Mouse (Mus musculus) urinary bladder, postnatal 36 days (tissue): ENCODE measurements at regions not wholly inside any gene's neighbourhood (a gene's known extent, or its start where the extent isn't known, plus 50 kb on each side); places are given as distances from the start of the nearest gene placed in this dataset.
"Not testable (repeated sequence)": the region's sequence is repeated elsewhere in the genome, so short reads cannot be mapped to it uniquely, and the experiment has no call there.

Source experiments
- DNase-seq, 2 experiments: peaks; one replicate each; pipeline ENCODE4 v3.0.0; 2022; ENCODE audit warnings: low spot score in 2 of 2, mixed read lengths in 1 of 2

DNA sequence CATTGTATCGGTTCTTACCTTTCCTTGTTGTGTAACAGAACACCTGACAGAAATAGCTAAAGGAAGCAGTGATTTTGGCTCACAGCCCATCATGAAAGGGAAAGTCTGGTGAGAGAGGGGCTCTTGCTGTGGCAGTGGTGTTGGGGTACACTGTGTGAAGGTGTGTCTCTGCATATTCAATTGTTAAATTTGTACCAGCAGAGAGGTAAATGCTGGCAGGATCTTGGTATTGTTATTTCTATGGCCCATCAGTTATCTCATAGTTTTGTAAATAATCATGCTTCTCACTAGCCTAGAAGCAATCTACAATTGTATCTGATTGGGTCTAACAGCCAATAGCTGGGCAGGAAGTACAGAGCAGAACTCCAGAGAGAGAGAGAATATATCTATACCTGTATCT is 95.7 kb downstream of the Mfap3l start:
- no peak for DNase-seq

DNA sequence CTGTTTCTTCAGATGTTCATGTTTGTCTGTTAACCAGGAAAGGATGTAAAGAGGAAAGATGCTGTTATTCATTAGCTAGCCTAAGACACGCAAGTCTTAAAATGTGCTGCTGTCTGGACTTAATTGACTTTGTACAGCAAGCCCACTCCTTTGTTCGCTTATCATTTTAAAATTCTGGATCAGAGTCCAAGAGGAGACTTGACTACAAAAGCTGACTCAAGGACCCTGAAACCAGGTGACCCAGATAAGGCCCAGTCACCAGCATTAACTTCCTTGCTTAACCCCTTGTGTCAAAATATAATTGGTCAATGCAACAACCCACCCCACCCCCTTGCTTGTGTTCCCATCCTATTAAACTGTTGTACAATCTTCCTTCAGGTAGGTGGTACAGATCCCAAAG is 99.9 kb downstream of the Mfap3l start:
- no peak for DNase-seq

DNA sequence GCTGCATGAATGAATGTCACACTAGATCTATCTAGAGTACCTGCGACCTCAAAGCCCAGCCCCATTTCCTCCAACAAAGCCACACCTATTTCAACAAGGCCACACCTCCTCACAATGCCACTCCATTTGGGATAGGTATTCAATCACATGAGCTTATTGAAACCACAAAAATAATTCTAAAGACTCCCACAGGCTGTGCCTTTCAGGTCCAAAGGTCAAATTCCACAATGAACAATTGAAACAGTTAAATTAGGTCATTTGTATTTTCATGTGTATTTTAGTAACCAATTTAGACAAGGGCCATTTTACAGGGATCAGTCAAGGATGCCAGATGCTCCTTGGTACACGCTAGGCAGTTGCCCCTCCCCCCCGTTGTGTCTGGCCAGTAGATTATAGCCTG is 103.3 kb downstream of the Mfap3l start:
- no peak for DNase-seq

DNA sequence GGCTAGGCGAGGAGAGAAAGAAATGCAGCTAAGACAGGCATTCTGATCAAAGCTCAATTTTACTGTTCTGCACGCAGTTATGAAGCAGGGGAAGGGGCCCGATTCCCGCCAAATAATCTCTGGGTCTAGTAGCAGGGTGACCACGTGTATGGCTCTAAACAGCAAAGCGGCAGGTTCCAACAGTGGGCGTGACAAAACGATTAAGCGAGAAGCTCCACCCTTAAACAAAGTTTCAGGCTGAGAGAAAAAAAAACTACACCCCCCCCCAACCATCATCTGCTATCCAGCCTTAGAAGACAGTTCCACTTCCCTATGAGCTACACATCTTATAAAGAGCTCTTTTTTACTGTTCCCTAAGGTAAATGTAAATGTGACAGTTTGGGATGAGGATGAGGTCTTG is 103.8 kb downstream of the Mfap3l start:
- no peak for DNase-seq

DNA sequence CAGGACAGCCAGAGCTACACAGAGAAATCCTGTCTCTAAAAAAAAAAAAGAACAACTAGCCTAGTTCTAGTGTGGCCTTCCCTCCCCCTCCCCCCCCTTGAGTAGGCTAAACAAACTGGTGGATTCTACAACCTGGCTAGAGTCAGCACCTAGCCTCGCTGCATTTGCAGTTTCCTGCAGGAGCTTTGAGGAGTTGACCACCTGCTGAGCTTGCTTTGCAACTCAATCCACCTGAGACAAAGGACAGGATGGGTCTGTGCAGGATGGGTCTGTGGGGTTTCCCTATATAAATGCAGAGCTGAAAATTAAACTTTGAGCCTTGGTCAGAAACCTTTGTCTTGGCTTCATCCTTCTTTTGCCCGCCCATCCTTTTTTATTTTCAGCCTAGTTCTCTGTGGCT is 104.3 kb downstream of the Mfap3l start:
- no peak for DNase-seq

DNA sequence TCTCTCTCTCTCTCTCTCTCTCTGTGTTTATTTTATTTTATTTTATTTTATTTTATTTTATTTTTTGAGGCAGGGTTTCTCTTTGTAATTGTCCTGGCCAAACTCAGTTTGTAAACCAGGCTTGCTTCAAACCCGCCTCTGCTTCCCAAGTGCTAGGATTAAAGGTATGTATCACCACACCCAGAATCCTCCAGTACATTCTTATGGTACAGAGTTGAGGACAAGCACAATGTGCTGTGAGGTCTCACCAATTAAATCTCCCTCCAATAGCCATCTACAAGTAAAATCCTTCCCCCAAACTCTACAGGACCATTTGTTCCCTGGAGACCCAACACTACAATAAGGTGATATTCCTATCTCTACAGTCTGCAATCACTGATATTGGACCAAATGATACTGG is 105.0 kb downstream of the Mfap3l start:
- DNase-seq, result no peak

- peak in 1 of 2 experiments; percentile 19 for DNase-seq
Observed at GRCm38 (mm10) chr8:60745877-60746276, 113.2 kb downstream of the Mfap3l start.

GRCm38 (mm10) chr8:60746486-60746885 is 113.9 kb downstream of the Mfap3l start:
- DNase-seq, result no peak

GRCm38 (mm10) chr8:60755704-60756415 is 123.2 kb downstream of the Mfap3l start:
- DNase-seq, result no peak

DNA sequence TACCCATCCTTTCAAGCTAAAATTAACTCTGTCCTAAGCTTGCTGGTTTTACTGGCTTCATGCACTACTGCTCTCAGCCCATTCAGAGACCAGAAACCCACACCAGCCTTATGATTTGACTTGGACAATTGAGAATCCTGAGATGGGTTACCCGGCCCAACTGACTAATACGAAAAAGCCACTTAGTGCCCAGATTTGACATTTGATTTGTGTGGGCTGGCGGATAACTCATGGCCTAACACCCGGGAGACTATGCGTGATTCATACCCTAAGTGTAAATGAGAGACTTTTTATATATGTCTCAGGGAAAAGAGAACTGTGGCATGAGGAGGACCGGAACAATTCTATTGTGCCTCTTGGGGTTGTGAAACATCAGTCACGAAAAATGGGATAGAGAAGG is 126.3 kb upstream of the Hpf1 start:
- no peak for DNase-seq

- DNase-seq, result no peak
Observed at GRCm38 (mm10) chr8:60773350-60773749, 116.9 kb upstream of the Hpf1 start.

DNA sequence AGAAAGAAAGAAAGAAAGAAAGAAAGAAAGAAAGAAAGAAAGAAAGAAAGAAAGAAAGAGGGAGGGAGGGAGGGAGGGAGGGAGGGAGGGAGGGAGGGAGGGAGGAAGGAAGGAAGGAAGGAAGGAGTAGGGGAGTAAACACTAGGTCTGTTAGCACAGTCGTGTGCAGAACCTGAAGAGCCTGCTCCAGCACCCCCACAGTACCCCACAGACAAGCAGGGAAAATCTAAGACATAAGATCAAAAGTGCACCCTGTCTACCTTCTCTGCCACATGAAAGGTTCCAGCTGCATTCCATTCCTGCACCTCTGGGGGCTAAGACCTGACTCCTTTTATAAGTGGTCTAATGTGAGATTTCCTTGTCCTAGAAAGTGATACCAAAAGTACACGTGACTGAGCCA is 114.0 kb upstream of the Hpf1 start:
- DNase-seq, result not testable (repeated sequence)

DNA sequence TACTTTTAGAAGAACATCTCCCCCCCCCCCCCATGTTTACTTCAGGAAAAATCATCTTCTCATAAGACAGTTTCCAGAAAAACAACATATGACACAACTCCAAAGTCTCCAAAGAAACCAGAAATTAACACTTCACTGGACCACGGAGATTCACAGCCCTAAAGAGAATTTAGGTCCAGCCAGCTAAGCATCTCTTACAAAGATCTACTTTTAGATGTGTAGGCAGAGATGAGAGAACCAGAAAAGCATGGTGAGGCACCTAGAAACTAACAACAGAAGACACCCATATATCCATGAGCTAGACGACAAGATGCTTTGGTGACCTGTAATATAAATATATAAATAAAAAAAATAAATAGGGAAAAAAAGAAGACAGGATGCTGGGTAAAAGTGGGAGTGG is 105.2 kb upstream of the Hpf1 start:
- DNase-seq, result no peak

- DNase-seq, result no peak
Observed at GRCm38 (mm10) chr8:60790453-60790852, 99.8 kb upstream of the Hpf1 start.

GRCm38 (mm10) chr8:60792518-60792917 is 97.7 kb upstream of the Hpf1 start:
- DNase-seq, result no peak

DNA sequence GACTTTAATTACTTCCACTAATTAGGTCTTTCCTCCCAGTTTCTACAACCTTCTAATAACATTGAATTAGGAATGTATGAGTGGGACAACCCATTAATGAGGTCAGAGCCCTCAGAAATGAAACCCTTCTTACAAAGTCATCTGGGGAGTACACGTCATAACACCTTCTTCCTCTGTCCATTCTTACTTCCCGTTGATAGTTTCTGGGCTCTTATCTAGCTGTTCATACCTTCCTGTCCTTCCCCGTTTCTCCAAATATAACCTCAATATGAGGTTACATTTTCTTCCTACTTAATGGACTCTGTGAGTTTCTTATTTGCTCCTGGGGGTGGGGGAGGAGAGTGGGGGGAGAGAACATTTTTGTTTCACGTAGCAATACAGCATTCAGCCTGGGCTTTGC is 85.4 kb upstream of the Hpf1 start:
- no peak for DNase-seq

- peak; percentile 10 to 26 for DNase-seq
Observed at GRCm38 (mm10) chr8:60806772-60807171, 83.4 kb upstream of the Hpf1 start.

GRCm38 (mm10) chr8:60809806-60810205 is 80.4 kb upstream of the Hpf1 start:
- DNase-seq, result no peak

- DNase-seq, result no peak
Observed at GRCm38 (mm10) chr8:60810955-60811354, 79.3 kb upstream of the Hpf1 start.

GRCm38 (mm10) chr8:60825676-60826442 is 64.4 kb upstream of the Hpf1 start:
- DNase-seq, result no peak

- no peak for DNase-seq
Observed at GRCm38 (mm10) chr8:60827241-60827640, 63.0 kb upstream of the Hpf1 start.

DNA sequence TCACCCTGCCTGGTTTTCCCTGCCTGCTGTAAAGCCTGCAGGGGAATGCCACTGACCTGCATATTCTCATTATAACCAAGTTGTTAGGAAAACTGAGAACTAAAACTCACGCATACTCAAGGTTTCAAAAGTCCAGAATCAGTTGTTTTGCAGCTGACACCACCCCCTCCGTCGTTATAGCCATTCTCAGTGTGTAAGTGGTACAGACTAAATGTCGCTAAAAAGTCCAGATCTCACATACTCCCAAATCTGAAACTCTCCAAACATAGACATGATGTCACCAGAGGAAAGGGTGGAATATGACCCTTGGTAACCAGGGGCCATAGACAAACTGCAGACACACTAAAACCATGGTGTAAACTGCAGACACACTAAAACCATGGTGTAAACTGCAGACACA is 61.1 kb upstream of the Hpf1 start:
- DNase-seq, result no peak

DNA sequence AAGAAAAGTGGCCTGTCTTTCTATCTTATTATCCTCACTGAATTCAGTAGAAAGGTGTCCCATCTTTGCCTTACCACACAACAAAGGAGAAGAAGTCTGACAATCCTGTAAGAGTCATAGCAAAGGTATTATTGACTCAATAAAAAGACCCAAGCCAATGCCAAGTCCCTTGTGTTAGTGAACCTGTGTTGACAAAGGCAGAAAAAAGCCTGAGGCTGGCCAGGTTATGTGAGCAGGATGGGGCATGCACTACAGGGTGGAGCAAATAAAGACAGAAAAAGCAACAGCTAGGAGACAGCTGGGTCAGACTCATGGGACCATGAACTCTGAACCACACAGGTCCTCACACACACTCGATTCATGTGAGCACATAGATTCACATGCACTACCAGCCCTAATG is 59.7 kb upstream of the Hpf1 start:
- DNase-seq, result peak; percentile 31 to 57
